Mouse (Mus musculus) layer of hippocampus, adult 18-20 months (tissue): Measurements from ENCODE around the gene Lamb3. TPM values are rescaled to one million over a fixed set of nuclear protein-coding genes. Genes with fewer than 3 reads are reported as not detected.

Experiments used
- DNase-seq, 2 experiments: peaks; one replicate each; pipeline ENCODE4 v3.0.0; 2022; ENCODE audit warnings: low spot score in 2 of 2
- total RNA-seq, 2 experiments: library from RNA; stranded (reverse); gene quantifications; 2 replicates each; pipeline ENCODE4 v1.2.3; 2021

Lamb3 gene
- total RNA-seq, 2 experiments from 2014 or later: 0.81 to 0.89 TPM

GRCm38 (mm10) chr1:193376478-193377134 is 169.1 kb downstream of the Lamb3 start:
- DNase-seq: peak in 1 of 2 experiments; percentile 61

GRCm38 (mm10) chr1:193379634-193380033 is 172.1 kb downstream of the Lamb3 start:
- DNase-seq: no peak

- DNase-seq: no peak
Observed at GRCm38 (mm10) chr1:193380877-193381276, 173.4 kb downstream of the Lamb3 start.

- DNase-seq: no peak
Observed at GRCm38 (mm10) chr1:193381597-193382404, 174.3 kb downstream of the Lamb3 start.

GRCm38 (mm10) chr1:193382435-193382834 is 174.9 kb downstream of the Lamb3 start:
- no peak for DNase-seq

GRCm38 (mm10) chr1:193382841-193383462 is 175.5 kb downstream of the Lamb3 start:
- peak in 1 of 2 experiments; percentile 64 for DNase-seq

- peak; percentile 67 to 87 for DNase-seq
Observed at GRCm38 (mm10) chr1:193386136-193386535, 178.6 kb downstream of the Lamb3 start.

GRCm38 (mm10) chr1:193387241-193387640 is 179.7 kb downstream of the Lamb3 start:
- no peak for DNase-seq

- DNase-seq: no peak
Observed at GRCm38 (mm10) chr1:193389505-193389904, 182.0 kb downstream of the Lamb3 start.

- DNase-seq: no peak
Observed at GRCm38 (mm10) chr1:193390004-193390403, 182.5 kb downstream of the Lamb3 start.

- DNase-seq: no peak
Observed at GRCm38 (mm10) chr1:193392266-193392665, 184.8 kb downstream of the Lamb3 start.

Other genes starting within 250 kb of the Lamb3 start
- 10 to 100 TPM; 26.3 to 27.4 TPM for gene Syt14, start 171.9 kb upstream of the Lamb3 start, total RNA-seq
- gene Diexf, start 77.4 kb upstream of the Lamb3 start, total RNA-seq: 10 to 100 TPM; 24.4 to 26.8 TPM
- under 1 TPM; 0.81 to 0.92 TPM for gene Irf6, start 54.6 kb upstream of the Lamb3 start, total RNA-seq
- gene A130010J15Rik, start 39.7 kb upstream of the Lamb3 start, total RNA-seq: 1 to 10 TPM; 4.1 to 4.8 TPM
- 1 to 10 TPM; 1.4 to 1.9 TPM for gene Traf3ip3, start 6.0 kb upstream of the Lamb3 start, total RNA-seq
- gene Hsd11b1, start 56.4 kb downstream of the Lamb3 start, total RNA-seq: 10 to 100 TPM; 38.2 to 40.7 TPM
- 10 to 100 TPM in 1 of 2 experiments, 1 to 10 TPM in 1; 9.4 to 10.2 TPM for gene G0s2, start 65.5 kb downstream of the Lamb3 start, total RNA-seq
- gene Camk1g, start 162.6 kb downstream of the Lamb3 start, total RNA-seq: 10 to 100 TPM; 23.5 to 26.6 TPM